Mouse (Mus musculus): ENCODE measurements around the gene Cacnb1. TPM values are rescaled to one million over a fixed set of nuclear protein-coding genes. Genes with fewer than 3 reads are reported as not detected.

Gene Cacnb1
- polyA plus RNA-seq (2015; fragmentation: Nextera tagmentation; extraction: Ambion mirVana) = 8.8 and 9.0 TPM in 2 replicates

- peak; percentile 29 for ATAC-seq (replicated peaks; ENCODE audit: low FRiP score, low read depth)
- DNase-seq (ENCODE audit: low spot score) = peak; percentile 84
- Histone ChIP-seq H3K9me3 (replicated peaks; ENCODE audit: low read length) (no peaks in the 10 kb centered on the region), H3K27me3 (ENCODE audit: insufficient read depth, low read length) (no peaks in the 10 kb centered on the region), H3K4me2 (ENCODE audit: low read length) (peak within 1 kb of the TSS; percentile 96), H3K27ac (peak within 1 kb of the TSS; percentile 95), H3K9ac (ENCODE audit: low read depth, low read length) (peak within 1 kb of the TSS; percentile 81), H3K36me3 (ENCODE audit: insufficient read depth, low read length) (peaks cover 6% of the 10 kb centered on the region; the same call in 1 of the 2 replicates), H3K4me3 (replicated peaks; ENCODE audit: low read depth, low read length) (peak within 1 kb of the TSS; percentile 71), H3K4me1 (replicated peaks; ENCODE audit: insufficient read depth, low read length) (peaks cover 15% of the 10 kb centered on the region)
- no peak for TF ChIP-seq CTCF (IDR thresholded peaks at IDR 0.05; ENCODE audit: low read depth)
- WGBS = 1% methylated on average over 50 of the region's 52 CpGs
Observed at GRCm38 (mm10) chr11:98022555-98023371, at the start of gene Cacnb1. Gene Cacnb1 (minus strand): TSS chr11:98023034.

- Histone ChIP-seq H3K4me2 (ENCODE audit: low read length) (no peak overlapping the region), H3K9me3 (replicated peaks; ENCODE audit: low read length) (no peaks in the 10 kb centered on the region), H3K36me3 (ENCODE audit: insufficient read depth, low read length) (no peaks in the 10 kb centered on the region), H3K4me3 (replicated peaks; ENCODE audit: low read depth, low read length) (no peak overlapping the region), H3K9ac (ENCODE audit: low read depth, low read length) (no peak overlapping the region), H3K27ac (no peak overlapping the region), H3K4me1 (replicated peaks; ENCODE audit: insufficient read depth, low read length) (no peaks in the 10 kb centered on the region), H3K27me3 (ENCODE audit: insufficient read depth, low read length) (no peaks in the 10 kb centered on the region)
- DNase-seq (ENCODE audit: low spot score) = no peak
- no peak for TF ChIP-seq CTCF (IDR thresholded peaks at IDR 0.05; ENCODE audit: low read depth)
- no peak for ATAC-seq (replicated peaks; ENCODE audit: low FRiP score, low read depth)
- WGBS = 96% methylated on average over 21 of the region's 21 CpGs
Observed at GRCm38 (mm10) chr11:98067255-98067654, 44.4 kb upstream of the Cacnb1 start.

GRCm38 (mm10) chr11:98066201-98066600 is 43.4 kb upstream of the Cacnb1 start:
- no peak overlapping the region for H3K4me3 ChIP-seq (replicated peaks; ENCODE audit: low read depth, low read length)
- H3K36me3 ChIP-seq (ENCODE audit: insufficient read depth, low read length) = no peaks in the 10 kb centered on the region
- no peak overlapping the region for H3K9ac ChIP-seq (ENCODE audit: low read depth, low read length)
- WGBS = 95% methylated on average over 12 of the region's 12 CpGs
- ATAC-seq (replicated peaks; ENCODE audit: low FRiP score, low read depth) (no peak), DNase-seq (ENCODE audit: low spot score) (no peak)
- H3K9me3 ChIP-seq (replicated peaks; ENCODE audit: low read length) = no peaks in the 10 kb centered on the region
- H3K4me1 ChIP-seq (replicated peaks; ENCODE audit: insufficient read depth, low read length) = no peaks in the 10 kb centered on the region
- H3K4me2 ChIP-seq (ENCODE audit: low read length) = no peak overlapping the region
- H3K27me3 ChIP-seq (ENCODE audit: insufficient read depth, low read length) = no peaks in the 10 kb centered on the region
- no peak overlapping the region for H3K27ac ChIP-seq
- TF ChIP-seq CTCF (IDR thresholded peaks at IDR 0.05; ENCODE audit: low read depth) = no peak

- no peak overlapping the region for H3K27ac ChIP-seq
- no peaks in the 10 kb centered on the region for H3K27me3 ChIP-seq (ENCODE audit: insufficient read depth, low read length)
- no peaks in the 10 kb centered on the region for H3K9me3 ChIP-seq (replicated peaks; ENCODE audit: low read length)
- no peak overlapping the region for H3K4me3 ChIP-seq (replicated peaks; ENCODE audit: low read depth, low read length)
- H3K4me2 ChIP-seq (ENCODE audit: low read length) = no peak overlapping the region
- 60% methylated on average over 6 of the region's 6 CpGs for WGBS
- H3K9ac ChIP-seq (ENCODE audit: low read depth, low read length) = no peak overlapping the region
- no peaks in the 10 kb centered on the region for H3K36me3 ChIP-seq (ENCODE audit: insufficient read depth, low read length)
- no peaks in the 10 kb centered on the region for H3K4me1 ChIP-seq (replicated peaks; ENCODE audit: insufficient read depth, low read length)
- no peak for DNase-seq (ENCODE audit: low spot score)
- no peak for ATAC-seq (replicated peaks; ENCODE audit: low FRiP score, low read depth)
- no peak for TF ChIP-seq CTCF (IDR thresholded peaks at IDR 0.05; ENCODE audit: low read depth)
Observed at GRCm38 (mm10) chr11:98061904-98062562, 39.2 kb upstream of the Cacnb1 start.

GRCm38 (mm10) chr11:98061441-98061840 is 38.6 kb upstream of the Cacnb1 start:
- Histone ChIP-seq H3K27me3 (ENCODE audit: insufficient read depth, low read length) (no peaks in the 10 kb centered on the region), H3K36me3 (ENCODE audit: insufficient read depth, low read length) (no peaks in the 10 kb centered on the region), H3K9me3 (replicated peaks; ENCODE audit: low read length) (no peaks in the 10 kb centered on the region), H3K9ac (ENCODE audit: low read depth, low read length) (no peak overlapping the region), H3K4me1 (replicated peaks; ENCODE audit: insufficient read depth, low read length) (no peaks in the 10 kb centered on the region), H3K27ac (no peak overlapping the region), H3K4me3 (replicated peaks; ENCODE audit: low read depth, low read length) (no peak overlapping the region), H3K4me2 (ENCODE audit: low read length) (no peak overlapping the region)
- TF ChIP-seq CTCF (IDR thresholded peaks at IDR 0.05; ENCODE audit: low read depth) = no peak
- WGBS = 69% methylated on average over 3 of the region's 3 CpGs
- ATAC-seq (replicated peaks; ENCODE audit: low FRiP score, low read depth) (no peak), DNase-seq (ENCODE audit: low spot score) (no peak)

- Histone ChIP-seq H3K9me3 (replicated peaks; ENCODE audit: low read length) (no peaks in the 10 kb centered on the region), H3K4me1 (replicated peaks; ENCODE audit: insufficient read depth, low read length) (no peaks in the 10 kb centered on the region), H3K9ac (ENCODE audit: low read depth, low read length) (no peak overlapping the region), H3K36me3 (ENCODE audit: insufficient read depth, low read length) (no peaks in the 10 kb centered on the region), H3K4me2 (ENCODE audit: low read length) (no peak overlapping the region), H3K4me3 (replicated peaks; ENCODE audit: low read depth, low read length) (no peak overlapping the region), H3K27me3 (ENCODE audit: insufficient read depth, low read length) (no peaks in the 10 kb centered on the region), H3K27ac (no peak overlapping the region)
- DNase-seq (ENCODE audit: low spot score) = no peak
- ATAC-seq (replicated peaks; ENCODE audit: low FRiP score, low read depth) = no peak
- WGBS = 67% methylated on average over 5 of the region's 5 CpGs
- no peak for TF ChIP-seq CTCF (IDR thresholded peaks at IDR 0.05; ENCODE audit: low read depth)
Observed at GRCm38 (mm10) chr11:98060104-98060692, 37.4 kb upstream of the Cacnb1 start.
